Mouse (Mus musculus) kidney, postnatal 0 days (tissue): ENCODE data around the gene Taar8b. TPM values are rescaled to one million over a fixed set of nuclear protein-coding genes. Genes with fewer than 3 reads are reported as not detected.
"Not testable (repeated sequence)": the region's sequence is repeated elsewhere in the genome, so short reads cannot be mapped to it uniquely, and the experiment has no call there.

ENCODE experiments used
- ATAC-seq: fragments of 200-750 bp; cut with Nextera tagmentation; replicated peaks from 2 replicates; pipeline ENCODE4 v1.8.0; 2017; ENCODE audit warnings: low read depth, moderate number of reproducible peaks, moderate TSS enrichment, moderate library complexity; ENCODE audit not compliant: low FRiP score
- DNase-seq: peaks from one replicate; pipeline ENCODE4 v3.0.0-alpha.2; 2016; ENCODE audit warnings: low spot score
- H3K27ac ChIP-seq: fragments of 300-500 bp; sonication (generic); 2 replicates; pipeline ENCODE4 v1.5.1; 2014; ENCODE audit warnings: mild to moderate bottlenecking
- H3K27me3 ChIP-seq: fragments of 300-500 bp; sonication (generic); 2 replicates; pipeline ENCODE4 v1.6.1; 2014; ENCODE audit warnings: low read length, mixed read lengths; ENCODE audit not compliant: insufficient read depth
- H3K36me3 ChIP-seq: fragments of 300-500 bp; sonication (generic); 2 replicates; pipeline ENCODE4 v1.6.1; 2014; ENCODE audit warnings: low read length, mixed read lengths; ENCODE audit not compliant: insufficient read depth
- H3K4me1 ChIP-seq: fragments of 300-500 bp; sonication (generic); replicated peaks from 2 replicates; pipeline ENCODE4 v1.6.1; 2014; ENCODE audit warnings: antibody characterized with exemption, low read length, mixed read lengths; ENCODE audit not compliant: insufficient read depth
- H3K4me2 ChIP-seq: fragments of 300-500 bp; sonication (generic); 2 replicates; pipeline ENCODE4 v1.6.1; 2014; ENCODE audit warnings: mild to moderate bottlenecking, low read length, moderate library complexity, mixed read lengths
- H3K4me3 ChIP-seq: fragments of 300-500 bp; sonication (generic); replicated peaks from 2 replicates; pipeline ENCODE4 v1.5.1; 2014; ENCODE audit warnings: low read depth, low read length
- H3K9ac ChIP-seq: fragments of 300-500 bp; sonication (generic); 2 replicates; pipeline ENCODE4 v1.6.1; 2014; ENCODE audit warnings: low read depth, low read length
- H3K9me3 ChIP-seq: fragments of 300-500 bp; sonication (generic); replicated peaks from 2 replicates; pipeline ENCODE4 v1.6.1; 2016; ENCODE audit warnings: low read length, inconsistent platforms, mixed read lengths
- CTCF ChIP-seq: IDR thresholded peaks from 2 replicates; pipeline ENCODE4 v1.5.1; 2016; ENCODE audit warnings: antibody characterized with exemption, low read depth, mild to moderate bottlenecking, moderate library complexity
- WGBS: fragments of 180-500 bp; shearing (Covaris S2); extraction: QIAGEN DNeasy Blood & Tissue Kit; methylation state at CpG from one replicate; pipeline ENCODE4 v1.1.7; 2014; 5-methylcytosine and 5-hydroxymethylcytosine counted together
- polyA plus RNA-seq: library from polyadenylated mRNA; unstranded; fragments of >200 nt; fragmentation: Nextera tagmentation; extraction: Ambion mirVana; gene quantifications from 2 replicates; pipeline ENCODE4 v1.2.1, GENCODE M21; 2015

Taar8b gene
- polyA plus RNA-seq, 1 experiment from 2014 or later, result not detected

- no peaks in the 10 kb centered on the region for H3K4me1 ChIP-seq
- no peak overlapping the region for H3K27ac ChIP-seq
- no peak overlapping the region for H3K9ac ChIP-seq
- WGBS, result 96% methylated on average over 2 of the region's 2 CpGs
- no peak overlapping the region for H3K4me2 ChIP-seq
- no peak for ATAC-seq
- no peaks in the 10 kb centered on the region for H3K27me3 ChIP-seq
- no peak overlapping the region for H3K4me3 ChIP-seq
- DNase-seq, result no peak
- H3K9me3 ChIP-seq, result no peaks in the 10 kb centered on the region
- TF ChIP-seq CTCF, result no peak
- no peaks in the 10 kb centered on the region for H3K36me3 ChIP-seq
Measured at GRCm38 (mm10) chr10:24087168-24087567, 4.9 kb downstream of the Taar8b start.

GRCm38 (mm10) chr10:24086555-24086954 is 5.5 kb downstream of the Taar8b start:
- Histone ChIP-seq H3K27ac (no peak overlapping the region), H3K9ac (no peak overlapping the region)

GRCm38 (mm10) chr10:24085936-24086335 is 6.2 kb downstream of the Taar8b start:
- ATAC-seq (no peak), DNase-seq (no peak)
- H3K27me3 ChIP-seq, result no peaks in the 10 kb centered on the region
- no peaks in the 10 kb centered on the region for H3K4me1 ChIP-seq
- no peak overlapping the region for H3K9ac ChIP-seq
- TF ChIP-seq CTCF, result no peak
- no peaks in the 10 kb centered on the region for H3K9me3 ChIP-seq
- H3K4me3 ChIP-seq, result no peak overlapping the region
- no peak overlapping the region for H3K4me2 ChIP-seq
- no peaks in the 10 kb centered on the region for H3K36me3 ChIP-seq
- no peak overlapping the region for H3K27ac ChIP-seq
- 86% methylated on average over 5 of the region's 5 CpGs for WGBS

More at GRCm38 (mm10) chr10:24086555-24086954, 5.5 kb downstream of the Taar8b start:
- no peak overlapping the region for H3K4me2 ChIP-seq
- no peaks in the 10 kb centered on the region for H3K9me3 ChIP-seq
- no peaks in the 10 kb centered on the region for H3K4me1 ChIP-seq
- 66% methylated on average over 5 of the region's 5 CpGs for WGBS
- DNase-seq (no peak), ATAC-seq (no peak)
- no peak overlapping the region for H3K4me3 ChIP-seq
- no peaks in the 10 kb centered on the region for H3K27me3 ChIP-seq
- H3K36me3 ChIP-seq, result no peaks in the 10 kb centered on the region
- no peak for TF ChIP-seq CTCF

- Histone ChIP-seq H3K36me3 (no peaks in the 10 kb centered on the region), H3K9me3 (no peaks in the 10 kb centered on the region), H3K4me2 (no peak overlapping the region), H3K27ac (no peak overlapping the region), H3K9ac (no peak overlapping the region), H3K27me3 (no peaks in the 10 kb centered on the region), H3K4me1 (no peaks in the 10 kb centered on the region), H3K4me3 (no peak overlapping the region)
- peak; percentile 81 for DNase-seq
- peak; percentile 83 for TF ChIP-seq CTCF
- WGBS, result 49% methylated on average over 3 of the region's 3 CpGs
- no peak for ATAC-seq
Measured at GRCm38 (mm10) chr10:24080166-24080565, 11.9 kb downstream of the Taar8b start.

- not testable (repeated sequence) for ATAC-seq, H3K4me1 ChIP-seq, H3K27ac ChIP-seq, DNase-seq, H3K9ac ChIP-seq, H3K4me2 ChIP-seq, H3K36me3 ChIP-seq, H3K4me3 ChIP-seq, H3K27me3 ChIP-seq, H3K9me3 ChIP-seq
- 90% methylated on average over 2 of the region's 4 CpGs for WGBS
Measured at GRCm38 (mm10) chr10:24076200-24076599, 15.9 kb downstream of the Taar8b start, which contains the start of gene Taar8a. TSS of gene Taar8a (plus strand) at chr10:24076500.

- not testable (repeated sequence) for H3K9ac ChIP-seq, H3K36me3 ChIP-seq, H3K4me1 ChIP-seq, H3K4me3 ChIP-seq, ATAC-seq, H3K27me3 ChIP-seq, H3K4me2 ChIP-seq, DNase-seq, H3K27ac ChIP-seq, H3K9me3 ChIP-seq
- WGBS, result 27% methylated on average over 2 of the region's 2 CpGs
Measured at GRCm38 (mm10) chr10:24074751-24075150, 17.3 kb downstream of the Taar8b start.

GRCm38 (mm10) chr10:24058986-24059385 is 33.1 kb downstream of the Taar8b start:
- no peak for DNase-seq
- no peaks in the 10 kb centered on the region for H3K4me1 ChIP-seq
- H3K4me3 ChIP-seq, result no peak overlapping the region
- H3K9ac ChIP-seq, result no peak overlapping the region
- no peaks in the 10 kb centered on the region for H3K36me3 ChIP-seq
- H3K9me3 ChIP-seq, result no peaks in the 10 kb centered on the region
- H3K4me2 ChIP-seq, result no peak overlapping the region
- H3K27me3 ChIP-seq, result no peaks in the 10 kb centered on the region
- no peak overlapping the region for H3K27ac ChIP-seq
- ATAC-seq, result no peak
- no peak for TF ChIP-seq CTCF
- WGBS, result 79% methylated on average over 3 of the region's 3 CpGs
